Mouse (Mus musculus) kidney, postnatal 0 days (tissue): Measurements from ENCODE around the gene Adprhl1. TPM values are rescaled to one million over a fixed set of nuclear protein-coding genes. Genes with fewer than 3 reads are reported as not detected.

ENCODE experiments used
- ATAC-seq: fragments of 200-750 bp; cut with Nextera tagmentation; replicated peaks from 2 replicates; pipeline ENCODE4 v1.8.0; 2017; ENCODE audit warnings: low read depth, moderate number of reproducible peaks, moderate TSS enrichment, moderate library complexity; ENCODE audit not compliant: low FRiP score
- DNase-seq: peaks from one replicate; pipeline ENCODE4 v3.0.0-alpha.2; 2016; ENCODE audit warnings: low spot score
- H3K27ac ChIP-seq: fragments of 300-500 bp; sonication (generic); 2 replicates; pipeline ENCODE4 v1.5.1; 2014; ENCODE audit warnings: mild to moderate bottlenecking
- H3K27me3 ChIP-seq: fragments of 300-500 bp; sonication (generic); 2 replicates; pipeline ENCODE4 v1.6.1; 2014; ENCODE audit warnings: low read length, mixed read lengths; ENCODE audit not compliant: insufficient read depth
- H3K36me3 ChIP-seq: fragments of 300-500 bp; sonication (generic); 2 replicates; pipeline ENCODE4 v1.6.1; 2014; ENCODE audit warnings: low read length, mixed read lengths; ENCODE audit not compliant: insufficient read depth
- H3K4me1 ChIP-seq: fragments of 300-500 bp; sonication (generic); replicated peaks from 2 replicates; pipeline ENCODE4 v1.6.1; 2014; ENCODE audit warnings: antibody characterized with exemption, low read length, mixed read lengths; ENCODE audit not compliant: insufficient read depth
- H3K4me2 ChIP-seq: fragments of 300-500 bp; sonication (generic); 2 replicates; pipeline ENCODE4 v1.6.1; 2014; ENCODE audit warnings: mild to moderate bottlenecking, low read length, moderate library complexity, mixed read lengths
- H3K4me3 ChIP-seq: fragments of 300-500 bp; sonication (generic); replicated peaks from 2 replicates; pipeline ENCODE4 v1.5.1; 2014; ENCODE audit warnings: low read depth, low read length
- H3K9ac ChIP-seq: fragments of 300-500 bp; sonication (generic); 2 replicates; pipeline ENCODE4 v1.6.1; 2014; ENCODE audit warnings: low read depth, low read length
- H3K9me3 ChIP-seq: fragments of 300-500 bp; sonication (generic); replicated peaks from 2 replicates; pipeline ENCODE4 v1.6.1; 2016; ENCODE audit warnings: low read length, inconsistent platforms, mixed read lengths
- CTCF ChIP-seq: IDR thresholded peaks from 2 replicates; pipeline ENCODE4 v1.5.1; 2016; ENCODE audit warnings: antibody characterized with exemption, low read depth, mild to moderate bottlenecking, moderate library complexity
- WGBS: fragments of 180-500 bp; shearing (Covaris S2); extraction: QIAGEN DNeasy Blood & Tissue Kit; methylation state at CpG from one replicate; pipeline ENCODE4 v1.1.7; 2014; 5-methylcytosine and 5-hydroxymethylcytosine counted together
- polyA plus RNA-seq: library from polyadenylated mRNA; unstranded; fragments of >200 nt; fragmentation: Nextera tagmentation; extraction: Ambion mirVana; gene quantifications from 2 replicates; pipeline ENCODE4 v1.2.1, GENCODE M21; 2015

Gene Adprhl1
- polyA plus RNA-seq, 1 experiment from 2014 or later = not detected

- 60% methylated on average over 10 of the region's 10 CpGs for WGBS
- no peak for TF ChIP-seq CTCF
- Histone ChIP-seq H3K4me2 (no peak overlapping the region), H3K4me3 (no peak overlapping the region), H3K36me3 (no peaks in the 10 kb centered on the region), H3K27ac (no peak overlapping the region), H3K9ac (no peak overlapping the region), H3K4me1 (no peaks in the 10 kb centered on the region), H3K9me3 (no peaks in the 10 kb centered on the region), H3K27me3 (no peaks in the 10 kb centered on the region)
- ATAC-seq (no peak), DNase-seq (no peak)
Measured at GRCm38 (mm10) chr8:13194818-13195217, 59.1 kb downstream of the Adprhl1 start.

- DNase-seq = no peak
- WGBS = 85% methylated on average over 8 of the region's 8 CpGs
- no peaks in the 10 kb centered on the region for H3K36me3 ChIP-seq
Measured at GRCm38 (mm10) chr8:13190235-13190634, 63.7 kb downstream of the Adprhl1 start.

GRCm38 (mm10) chr8:13188857-13189256 is 65.1 kb downstream of the Adprhl1 start:
- 90% methylated on average over 1 of the region's 1 CpGs for WGBS
- H3K9me3 ChIP-seq = no peaks in the 10 kb centered on the region
- no peak overlapping the region for H3K4me2 ChIP-seq
- no peaks in the 10 kb centered on the region for H3K36me3 ChIP-seq
- no peak for TF ChIP-seq CTCF
- H3K4me1 ChIP-seq = no peaks in the 10 kb centered on the region
- no peaks in the 10 kb centered on the region for H3K27me3 ChIP-seq
- DNase-seq = no peak
- no peak overlapping the region for H3K4me3 ChIP-seq
- no peak overlapping the region for H3K27ac ChIP-seq
- H3K9ac ChIP-seq = no peak overlapping the region
- ATAC-seq = no peak

More at GRCm38 (mm10) chr8:13190235-13190634, 63.7 kb downstream of the Adprhl1 start:
- H3K27me3 ChIP-seq = no peaks in the 10 kb centered on the region
- no peak overlapping the region for H3K4me2 ChIP-seq
- TF ChIP-seq CTCF = no peak
- H3K4me1 ChIP-seq = no peaks in the 10 kb centered on the region
- H3K9me3 ChIP-seq = no peaks in the 10 kb centered on the region
- no peak overlapping the region for H3K9ac ChIP-seq
- ATAC-seq = no peak
- no peak overlapping the region for H3K4me3 ChIP-seq
- H3K27ac ChIP-seq = no peak overlapping the region

- DNase-seq = no peak
- H3K4me2 ChIP-seq = no peak overlapping the region
- no peaks in the 10 kb centered on the region for H3K9me3 ChIP-seq
- no peaks in the 10 kb centered on the region for H3K27me3 ChIP-seq
- TF ChIP-seq CTCF = no peak
- H3K4me1 ChIP-seq = no peaks in the 10 kb centered on the region
- no peaks in the 10 kb centered on the region for H3K36me3 ChIP-seq
- no peak for ATAC-seq
- WGBS = 91% methylated on average over 13 of the region's 13 CpGs
- H3K9ac ChIP-seq = no peak overlapping the region
- no peak overlapping the region for H3K4me3 ChIP-seq
- H3K27ac ChIP-seq = no peak overlapping the region
Measured at GRCm38 (mm10) chr8:13188052-13188555, 65.9 kb downstream of the Adprhl1 start.

GRCm38 (mm10) chr8:13187638-13188037 is 66.3 kb downstream of the Adprhl1 start:
- TF ChIP-seq CTCF = no peak
- ATAC-seq = no peak
- DNase-seq = no peak
- no peak overlapping the region for H3K4me3 ChIP-seq
- H3K4me2 ChIP-seq = no peak overlapping the region
- no peaks in the 10 kb centered on the region for H3K4me1 ChIP-seq
- H3K9me3 ChIP-seq = no peaks in the 10 kb centered on the region
- H3K9ac ChIP-seq = no peak overlapping the region
- no peaks in the 10 kb centered on the region for H3K27me3 ChIP-seq
- 72% methylated on average over 7 of the region's 7 CpGs for WGBS
- H3K27ac ChIP-seq = no peak overlapping the region
- no peaks in the 10 kb centered on the region for H3K36me3 ChIP-seq

GRCm38 (mm10) chr8:13187229-13187628 is 66.7 kb downstream of the Adprhl1 start:
- Histone ChIP-seq H3K9me3 (no peaks in the 10 kb centered on the region), H3K9ac (no peak overlapping the region), H3K36me3 (no peaks in the 10 kb centered on the region), H3K27me3 (no peaks in the 10 kb centered on the region), H3K4me3 (no peak overlapping the region), H3K4me2 (no peak overlapping the region), H3K4me1 (no peaks in the 10 kb centered on the region), H3K27ac (no peak overlapping the region)
- no peak for DNase-seq
- no peak for ATAC-seq
- TF ChIP-seq CTCF = no peak
- WGBS = 81% methylated on average over 9 of the region's 9 CpGs

- no peaks in the 10 kb centered on the region for H3K36me3 ChIP-seq
- H3K4me2 ChIP-seq = no peak overlapping the region
- DNase-seq (no peak), ATAC-seq (no peak)
- no peaks in the 10 kb centered on the region for H3K27me3 ChIP-seq
- H3K9me3 ChIP-seq = no peaks in the 10 kb centered on the region
- H3K27ac ChIP-seq = no peak overlapping the region
- no peak overlapping the region for H3K4me3 ChIP-seq
- H3K9ac ChIP-seq = no peak overlapping the region
- 81% methylated on average over 8 of the region's 8 CpGs for WGBS
- TF ChIP-seq CTCF = no peak
- H3K4me1 ChIP-seq = no peaks in the 10 kb centered on the region
Measured at GRCm38 (mm10) chr8:13186819-13187218, 67.1 kb downstream of the Adprhl1 start.
